Mouse (Mus musculus) neural tube, embryonic 15.5 days (tissue): ENCODE measurements around the gene Rep15. TPM values are rescaled to one million over a fixed set of nuclear protein-coding genes. Genes with fewer than 3 reads are reported as not detected.

Experiments
- ATAC-seq: fragments of 200-750 bp; cut with Nextera tagmentation; 2 replicates; pipeline ENCODE4 v1.8.0; 2017; ENCODE audit warnings: mild to moderate bottlenecking, moderate TSS enrichment, moderate library complexity; ENCODE audit not compliant: low FRiP score
- H3K27ac ChIP-seq: fragments of 300-500 bp; sonication (generic); replicated peaks from 2 replicates; pipeline ENCODE4 v1.5.1; 2015; ENCODE audit warnings: mild to moderate bottlenecking, inconsistent platforms
- H3K27me3 ChIP-seq: fragments of 300-500 bp; sonication (generic); replicated peaks from 2 replicates; pipeline ENCODE4 v1.6.1; 2015; ENCODE audit warnings: inconsistent platforms
- H3K36me3 ChIP-seq: fragments of 300-500 bp; sonication (generic); 2 replicates; pipeline ENCODE4 v1.6.1; 2015; ENCODE audit warnings: inconsistent platforms
- H3K4me1 ChIP-seq: fragments of 300-500 bp; sonication (generic); 2 replicates; pipeline ENCODE4 v1.6.1; 2015; ENCODE audit warnings: inconsistent platforms
- H3K4me2 ChIP-seq: fragments of 300-500 bp; sonication (generic); 2 replicates; pipeline ENCODE4 v1.6.1; 2015; ENCODE audit warnings: inconsistent platforms, mild to moderate bottlenecking, moderate library complexity
- H3K4me3 ChIP-seq: fragments of 300-500 bp; sonication (generic); replicated peaks from 2 replicates; pipeline ENCODE4 v1.5.1; 2015; ENCODE audit warnings: mild to moderate bottlenecking, inconsistent platforms
- H3K9ac ChIP-seq: fragments of 300-500 bp; sonication (generic); replicated peaks from 2 replicates; pipeline ENCODE4 v1.6.1; 2015; ENCODE audit warnings: mild to moderate bottlenecking, inconsistent platforms
- H3K9me3 ChIP-seq: fragments of 300-500 bp; sonication (generic); replicated peaks from 2 replicates; pipeline ENCODE4 v1.6.1; 2016; ENCODE audit warnings: inconsistent platforms
- WGBS: fragments of 180-500 bp; shearing (Covaris S2); methylation state at CpG from one replicate; pipeline ENCODE4 v1.1.7; 2015; ENCODE audit warnings: mixed read lengths; 5-methylcytosine and 5-hydroxymethylcytosine counted together
- polyA plus RNA-seq: library from polyadenylated mRNA; unstranded; fragments of >200 nt; fragmentation: Nextera tagmentation; extraction: Ambion mirVana; gene quantifications from 2 replicates; pipeline ENCODE4 v1.2.1, GENCODE M21; 2015

Gene Rep15
- polyA plus RNA-seq, 1 experiment from 2014 or later, result 0.88 TPM

GRCm38 (mm10) chr6:147030096-147030885 lies 2.1 kb upstream of the Rep15 start:
- Histone ChIP-seq H3K36me3 (no peaks in the 10 kb centered on the region; the same call in 1 of the 2 replicates), H3K4me3 (no peak overlapping the region), H3K9me3 (no peaks in the 10 kb centered on the region), H3K9ac (no peak overlapping the region), H3K4me1 (no peaks in the 10 kb centered on the region), H3K27me3 (no peaks in the 10 kb centered on the region), H3K27ac (no peak overlapping the region), H3K4me2 (no peak overlapping the region)
- ATAC-seq, result no peak
- WGBS, result 81% methylated on average over 15 of the region's 15 CpGs

GRCm38 (mm10) chr6:147042291-147043290 lies 10.2 kb downstream of the Rep15 start, which contains the start of gene Mrps35:
TSS of gene Mrps35 (plus strand) at chr6:147042764.
- peak within 1 kb of the TSS; percentile 61 for H3K4me3 ChIP-seq
- 2% methylated on average over 66 of the region's 66 CpGs for WGBS
- H3K36me3 ChIP-seq, result peaks cover 12% of the 10 kb centered on the region
- H3K9ac ChIP-seq, result peak within 1 kb of the TSS; percentile 86
- peak; percentile 100 for ATAC-seq
- H3K27me3 ChIP-seq, result peaks cover 6% of the 10 kb centered on the region
- peak within 1 kb of the TSS; percentile 92 for H3K27ac ChIP-seq
- no peaks in the 10 kb centered on the region for H3K9me3 ChIP-seq
- H3K4me2 ChIP-seq, result peak within 1 kb of the TSS; percentile 72
- H3K4me1 ChIP-seq, result peaks cover 22% of the 10 kb centered on the region

- peak overlapping the region; percentile 72 for H3K4me2 ChIP-seq
- no peak for ATAC-seq
- peak overlapping the region; percentile 86 for H3K9ac ChIP-seq
- H3K27ac ChIP-seq, result no peak overlapping the region
- H3K4me1 ChIP-seq, result peaks cover 22% of the 10 kb centered on the region
- peaks cover 6% of the 10 kb centered on the region for H3K27me3 ChIP-seq
- H3K36me3 ChIP-seq, result peaks cover 23% of the 10 kb centered on the region
- H3K9me3 ChIP-seq, result no peaks in the 10 kb centered on the region
- H3K4me3 ChIP-seq, result peak overlapping the region; percentile 61
- 55% methylated on average over 7 of the region's 7 CpGs for WGBS
Measured at GRCm38 (mm10) chr6:147043633-147044032, 11.2 kb downstream of the Rep15 start.

- H3K27me3 ChIP-seq, result no peaks in the 10 kb centered on the region
- ATAC-seq, result no peak
- peaks cover 6% of the 10 kb centered on the region; the same call in 1 of the 2 replicates for H3K4me1 ChIP-seq
- no peak overlapping the region for H3K4me2 ChIP-seq
- peaks cover 62% of the 10 kb centered on the region for H3K36me3 ChIP-seq
- WGBS, result 97% methylated on average over 13 of the region's 13 CpGs
- no peaks in the 10 kb centered on the region for H3K9me3 ChIP-seq
- H3K9ac ChIP-seq, result no peak overlapping the region
- H3K27ac ChIP-seq, result no peak overlapping the region
- no peak overlapping the region for H3K4me3 ChIP-seq
Measured at GRCm38 (mm10) chr6:147049239-147049805, 16.9 kb downstream of the Rep15 start.

GRCm38 (mm10) chr6:147051666-147052065 lies 19.3 kb downstream of the Rep15 start:
- Histone ChIP-seq H3K4me3 (no peak overlapping the region), H3K9me3 (no peaks in the 10 kb centered on the region), H3K4me2 (no peak overlapping the region), H3K27ac (no peak overlapping the region), H3K4me1 (no peaks in the 10 kb centered on the region), H3K27me3 (no peaks in the 10 kb centered on the region), H3K9ac (no peak overlapping the region), H3K36me3 (peaks cover 76% of the 10 kb centered on the region)
- ATAC-seq, result no peak
- 96% methylated on average over 8 of the region's 8 CpGs for WGBS

GRCm38 (mm10) chr6:147052440-147052839 lies 20.1 kb downstream of the Rep15 start:
- WGBS, result 92% methylated on average over 9 of the region's 9 CpGs
- Histone ChIP-seq H3K4me2 (no peak overlapping the region), H3K9ac (no peak overlapping the region), H3K27me3 (no peaks in the 10 kb centered on the region), H3K4me1 (no peaks in the 10 kb centered on the region), H3K9me3 (no peaks in the 10 kb centered on the region), H3K27ac (no peak overlapping the region), H3K36me3 (peaks cover 73% of the 10 kb centered on the region), H3K4me3 (no peak overlapping the region)
- ATAC-seq, result no peak

GRCm38 (mm10) chr6:147053785-147054646 lies 21.6 kb downstream of the Rep15 start:
- Histone ChIP-seq H3K36me3 (peaks cover 62% of the 10 kb centered on the region), H3K27me3 (no peaks in the 10 kb centered on the region), H3K4me3 (no peak overlapping the region), H3K9ac (no peak overlapping the region), H3K4me2 (no peak overlapping the region), H3K4me1 (no peaks in the 10 kb centered on the region), H3K9me3 (no peaks in the 10 kb centered on the region), H3K27ac (no peak overlapping the region)
- WGBS, result 87% methylated on average over 19 of the region's 19 CpGs
- no peak for ATAC-seq

GRCm38 (mm10) chr6:147055374-147055977 lies 23.1 kb downstream of the Rep15 start:
- 89% methylated on average over 10 of the region's 10 CpGs for WGBS
- Histone ChIP-seq H3K9me3 (no peaks in the 10 kb centered on the region), H3K4me1 (no peaks in the 10 kb centered on the region), H3K9ac (no peak overlapping the region), H3K4me2 (no peak overlapping the region), H3K27ac (no peak overlapping the region), H3K27me3 (no peaks in the 10 kb centered on the region), H3K36me3 (peaks cover 50% of the 10 kb centered on the region), H3K4me3 (no peak overlapping the region)
- no peak for ATAC-seq

GRCm38 (mm10) chr6:147059326-147059725 lies 26.9 kb downstream of the Rep15 start:
- H3K36me3 ChIP-seq, result peaks cover 42% of the 10 kb centered on the region

GRCm38 (mm10) chr6:147061630-147062029 lies 29.2 kb downstream of the Rep15 start:
- H3K4me2 ChIP-seq, result no peak overlapping the region
- peak; percentile 72 for ATAC-seq
- peaks cover 10% of the 10 kb centered on the region; the same call in 1 of the 2 replicates for H3K4me1 ChIP-seq
- 55% methylated on average over 9 of the region's 9 CpGs for WGBS
- no peak overlapping the region for H3K27ac ChIP-seq
- no peak overlapping the region for H3K4me3 ChIP-seq
- H3K9me3 ChIP-seq, result no peaks in the 10 kb centered on the region
- peaks cover 26% of the 10 kb centered on the region for H3K36me3 ChIP-seq
- no peak overlapping the region for H3K9ac ChIP-seq
- no peaks in the 10 kb centered on the region for H3K27me3 ChIP-seq

More at GRCm38 (mm10) chr6:147059326-147059725, 26.9 kb downstream of the Rep15 start:
- Histone ChIP-seq H3K4me3 (no peak overlapping the region), H3K9ac (no peak overlapping the region), H3K27me3 (no peaks in the 10 kb centered on the region), H3K4me2 (no peak overlapping the region), H3K4me1 (peaks cover 10% of the 10 kb centered on the region; the same call in 1 of the 2 replicates), H3K9me3 (no peaks in the 10 kb centered on the region), H3K27ac (no peak overlapping the region)
- no peak for ATAC-seq
- 72% methylated on average over 7 of the region's 7 CpGs for WGBS
